16 mouse cellular contexts compared by ENCODE assay signal in genomic region chr9:57723796-57724195, GRCm38 (mm10). TPM values are rescaled to one million over a fixed set of nuclear protein-coding genes. Genes with fewer than 3 reads are reported as not detected.
DNase-seq lines count a peak whose midpoint lies in the region; ATAC-seq and TF ChIP-seq lines count a peak whose summit lies in the region.
"Had no signal": no experiment of that assay in that cellular context is flagged by ENCODE, and none has a peak within 500 bp of the region (broad histone marks: within the 10 kb centered on the region; RNA-seq: fewer than 3 reads in every experiment).

No protein-coding gene starts in this region.

- H3K4me1 ChIP-seq in intestine, postnatal 0 days (replicated peaks; ENCODE audit: control insufficient read depth, insufficient read depth, low read length): peaks cover 7% of the 10 kb centered on the region; the same call in 1 of the 2 replicates
- H3K4me1 ChIP-seq in intestine, embryonic 16.5 days (ENCODE audit: control insufficient read depth, insufficient read depth, low read length): peaks cover 8% of the 10 kb centered on the region
- peaks cover 10% of the 10 kb centered on the region for H3K4me1 ChIP-seq in lung, embryonic 16.5 days (replicated peaks; ENCODE audit: control insufficient read depth, insufficient read depth, low read length)
- peaks cover 11% of the 10 kb centered on the region for H3K4me1 ChIP-seq in liver, embryonic 16.5 days (ENCODE audit: control insufficient read depth, low read depth, low read length)
- H3K4me1 ChIP-seq: midbrain, embryonic 13.5 days had no signal

- 66% methylated on average over 5 of the region's 5 CpGs for WGBS in intestine, postnatal 0 days
- WGBS in intestine, embryonic 16.5 days: 71% methylated on average over 5 of the region's 5 CpGs
- WGBS in lung, embryonic 16.5 days: 71% methylated on average over 5 of the region's 5 CpGs
- 68% methylated on average over 5 of the region's 5 CpGs for WGBS in liver, embryonic 16.5 days (ENCODE audit: insufficient replicate concordance)

- no peaks in the 10 kb centered on the region for H3K9me3 ChIP-seq in intestine, postnatal 0 days (ENCODE audit: control insufficient read depth)
- no peaks in the 10 kb centered on the region for H3K9me3 ChIP-seq in intestine, embryonic 16.5 days (ENCODE audit: control insufficient read depth, low read length)
- no peaks in the 10 kb centered on the region for H3K9me3 ChIP-seq in lung, embryonic 16.5 days (ENCODE audit: control insufficient read depth, low read length)
- no peaks in the 10 kb centered on the region for H3K9me3 ChIP-seq in liver, embryonic 16.5 days (replicated peaks; ENCODE audit: control insufficient read depth, low read length)
- H3K9me3 ChIP-seq: limb, embryonic 13.5 days; midbrain, embryonic 13.5 days had no signal

- peaks cover 30% of the 10 kb centered on the region for H3K36me3 ChIP-seq in intestine, postnatal 0 days (ENCODE audit: control insufficient read depth, insufficient read depth)
- H3K36me3 ChIP-seq in intestine, embryonic 16.5 days (ENCODE audit: control insufficient read depth, insufficient read depth, low read length): peaks cover 12% of the 10 kb centered on the region; the same call in 1 of the 2 replicates
- peaks cover 28% of the 10 kb centered on the region for H3K36me3 ChIP-seq in lung, embryonic 16.5 days (ENCODE audit: control insufficient read depth, insufficient read depth, low read length)
- peaks cover 24% of the 10 kb centered on the region for H3K36me3 ChIP-seq in liver, embryonic 16.5 days (ENCODE audit: control insufficient read depth, insufficient read depth)

- no peak for TF ChIP-seq CTCF in intestine, postnatal 0 days (IDR thresholded peaks at IDR 0.05; ENCODE audit: low read depth)

- no peak for ATAC-seq in intestine, postnatal 0 days
- no peak for ATAC-seq in intestine, embryonic 16.5 days
- ATAC-seq in lung, embryonic 16.5 days (ENCODE audit: low read depth): no peak
- no peak for ATAC-seq in liver, embryonic 16.5 days (ENCODE audit: low read depth)
- ATAC-seq in activated CD4-positive, CD25-positive, alpha-beta regulatory T cell, adult 4 months: no peak
- ATAC-seq: midbrain, embryonic 13.5 days had no signal

- H3K27ac ChIP-seq in intestine, postnatal 0 days (ENCODE audit: low read depth, low read length): peak overlapping the region; percentile 16
- no peak overlapping the region for H3K27ac ChIP-seq in intestine, embryonic 16.5 days (ENCODE audit: low read length)
- H3K27ac ChIP-seq in lung, embryonic 16.5 days (ENCODE audit: low read length): peak overlapping the region; percentile 64
- peak overlapping the region; percentile 83 for H3K27ac ChIP-seq in liver, embryonic 16.5 days (ENCODE audit: low read length)
- H3K27ac ChIP-seq: hindbrain, embryonic 14.5 days; limb, embryonic 13.5 days; macrophage; midbrain, embryonic 13.5 days had no signal

- H3K4me2 ChIP-seq in intestine, postnatal 0 days (replicated peaks; ENCODE audit: low read depth): no peak overlapping the region
- no peak overlapping the region for H3K4me2 ChIP-seq in intestine, embryonic 16.5 days (ENCODE audit: low read depth, low read length)
- no peak overlapping the region for H3K4me2 ChIP-seq in lung, embryonic 16.5 days (ENCODE audit: low read depth, low read length)
- H3K4me2 ChIP-seq in liver, embryonic 16.5 days (ENCODE audit: low read depth, low read length): peak overlapping the region; percentile 11; the same call in 1 of the 2 replicates
- H3K4me2 ChIP-seq: hindbrain, embryonic 14.5 days; limb, embryonic 13.5 days; midbrain, embryonic 13.5 days had no signal

- H3K9ac ChIP-seq in intestine, postnatal 0 days (ENCODE audit: low read depth, low read length): no peak overlapping the region
- no peak overlapping the region for H3K9ac ChIP-seq in intestine, embryonic 16.5 days (ENCODE audit: low read depth, low read length)
- H3K9ac ChIP-seq in lung, embryonic 16.5 days (ENCODE audit: low read length): no peak overlapping the region
- H3K9ac ChIP-seq in liver, embryonic 16.5 days (ENCODE audit: low read depth, low read length): no peak overlapping the region
- H3K9ac ChIP-seq: hindbrain, embryonic 14.5 days; limb, embryonic 13.5 days; midbrain, embryonic 13.5 days had no signal

- peak; percentile 71 for DNase-seq in gastrocnemius, adult 18-20 months (ENCODE audit: low spot score)
- DNase-seq in gastrocnemius, postnatal 10 days: no peak
- no peak for DNase-seq in lung, postnatal 10 days
- DNase-seq: thymus, adult 2 months had no signal

- H3K27me3 ChIP-seq in intestine, postnatal 0 days (replicated peaks; ENCODE audit: control insufficient read depth, insufficient read depth, low read length): no peaks in the 10 kb centered on the region
- no peaks in the 10 kb centered on the region for H3K27me3 ChIP-seq in intestine, embryonic 16.5 days (replicated peaks; ENCODE audit: control insufficient read depth, insufficient read depth, low read length)
- H3K27me3 ChIP-seq in lung, embryonic 16.5 days (ENCODE audit: control insufficient read depth, insufficient read depth, low read depth, low read length): no peaks in the 10 kb centered on the region
- H3K27me3 ChIP-seq in liver, embryonic 16.5 days (ENCODE audit: control insufficient read depth, insufficient read depth, low read depth, low read length): no peaks in the 10 kb centered on the region
- H3K27me3 ChIP-seq: CH12.LX; limb, embryonic 13.5 days; midbrain, embryonic 13.5 days had no signal

- no peak overlapping the region for H3K4me3 ChIP-seq in intestine, postnatal 0 days (ENCODE audit: low read depth, low read length)
- H3K4me3 ChIP-seq in intestine, embryonic 16.5 days (ENCODE audit: low read length): no peak overlapping the region
- no peak overlapping the region for H3K4me3 ChIP-seq in lung, embryonic 16.5 days (ENCODE audit: low read length)
- no peak overlapping the region for H3K4me3 ChIP-seq in liver, embryonic 16.5 days (ENCODE audit: low read depth, low read length)
- H3K4me3 ChIP-seq: limb, embryonic 13.5 days; midbrain, embryonic 13.5 days had no signal

RNA-seq across cellular contexts. Expression of gene Edc3, which starts 15.5 kb away (rescaled TPM):
- 1 to 10 TPM; 4.7 to 5.1 TPM for total RNA-seq in gastrocnemius, adult 18-20 months (2021)
- 1 to 10 TPM; 7.8 to 8.5 TPM for total RNA-seq in gastrocnemius, postnatal 10 days (2021)
- 12.3 and 14.2 TPM in 2 replicates for polyA plus RNA-seq in intestine, postnatal 0 days (2015; fragmentation: Nextera tagmentation; extraction: Ambion mirVana)
- polyA plus RNA-seq in intestine, embryonic 16.5 days (2015; fragmentation: Nextera tagmentation; extraction: Ambion mirVana): 27.6 and 28.4 TPM in 2 replicates
- 31.1 TPM in 2 replicates for polyA plus RNA-seq in lung, embryonic 16.5 days (2015; fragmentation: Nextera tagmentation; extraction: Ambion mirVana)
- polyA plus RNA-seq in liver, embryonic 16.5 days (2015; fragmentation: Nextera tagmentation; extraction: Ambion mirVana): 15.2 and 17.0 TPM in 2 replicates
- polyA plus RNA-seq in activated CD4-positive, CD25-positive, alpha-beta regulatory T cell, adult 4 months (2017; shearing (Covaris generic)): 10 to 100 TPM; 23.1 to 26.5 TPM

RNA-seq across cellular contexts. Expression of gene Cyp1a1, which starts 36.1 kb away (rescaled TPM):
- under 1 TPM; 0.24 to 0.37 TPM for total RNA-seq in gastrocnemius, adult 18-20 months (2021)
- under 1 TPM; 0.09 TPM for total RNA-seq in gastrocnemius, postnatal 10 days (2021)
- 0.05 and 0.09 TPM in 2 replicates for polyA plus RNA-seq in intestine, postnatal 0 days (2015; fragmentation: Nextera tagmentation; extraction: Ambion mirVana)
- polyA plus RNA-seq in intestine, embryonic 16.5 days (2015; fragmentation: Nextera tagmentation; extraction: Ambion mirVana): not detected in 2 replicates
- 0.13 TPM in 1 of 2 replicates, not detected in the other for polyA plus RNA-seq in lung, embryonic 16.5 days (2015; fragmentation: Nextera tagmentation; extraction: Ambion mirVana)
- 0.05 and 0.07 TPM in 2 replicates for polyA plus RNA-seq in liver, embryonic 16.5 days (2015; fragmentation: Nextera tagmentation; extraction: Ambion mirVana)
- not detected for polyA plus RNA-seq in activated CD4-positive, CD25-positive, alpha-beta regulatory T cell, adult 4 months (2017; shearing (Covaris generic))
- polyA plus RNA-seq: embryonic facial prominence, embryonic 11.5 days; limb, embryonic 13.5 days; macrophage; midbrain, embryonic 13.5 days had no signal

RNA-seq across cellular contexts. Expression of gene Cyp1a2, which starts 40.3 kb away (rescaled TPM):
- not detected for total RNA-seq in gastrocnemius, adult 18-20 months (2021)
- under 1 TPM in 1 of 2 experiments, not detected in 1; 0.14 TPM for total RNA-seq in gastrocnemius, postnatal 10 days (2021)
- polyA plus RNA-seq in intestine, postnatal 0 days (2015; fragmentation: Nextera tagmentation; extraction: Ambion mirVana): not detected in 2 replicates
- polyA plus RNA-seq in intestine, embryonic 16.5 days (2015; fragmentation: Nextera tagmentation; extraction: Ambion mirVana): not detected in 2 replicates
- polyA plus RNA-seq in lung, embryonic 16.5 days (2015; fragmentation: Nextera tagmentation; extraction: Ambion mirVana): not detected in 2 replicates
- polyA plus RNA-seq in liver, embryonic 16.5 days (2015; fragmentation: Nextera tagmentation; extraction: Ambion mirVana): 0.12 TPM in 2 replicates
- polyA plus RNA-seq in activated CD4-positive, CD25-positive, alpha-beta regulatory T cell, adult 4 months (2017; shearing (Covaris generic)): not detected
- total RNA-seq: CH12.LX; layer of hippocampus, adult 18-20 months had no signal
- polyA plus RNA-seq: embryonic facial prominence, embryonic 11.5 days; hindbrain, embryonic 14.5 days; limb, embryonic 13.5 days; macrophage; midbrain, embryonic 13.5 days had no signal

RNA-seq across cellular contexts. Expression of gene Clk3, which starts 41.9 kb away (rescaled TPM):
- 10 to 100 TPM; 36.1 to 45.2 TPM for total RNA-seq in gastrocnemius, adult 18-20 months (2021)
- 10 to 100 TPM; 34.8 to 45.3 TPM for total RNA-seq in gastrocnemius, postnatal 10 days (2021)
- polyA plus RNA-seq in intestine, postnatal 0 days (2015; fragmentation: Nextera tagmentation; extraction: Ambion mirVana): 26.7 and 27.4 TPM in 2 replicates
- 55.6 and 63.1 TPM in 2 replicates for polyA plus RNA-seq in intestine, embryonic 16.5 days (2015; fragmentation: Nextera tagmentation; extraction: Ambion mirVana)
- polyA plus RNA-seq in lung, embryonic 16.5 days (2015; fragmentation: Nextera tagmentation; extraction: Ambion mirVana): 76.6 and 89.5 TPM in 2 replicates
- 93.5 and 104 TPM in 2 replicates for polyA plus RNA-seq in liver, embryonic 16.5 days (2015; fragmentation: Nextera tagmentation; extraction: Ambion mirVana)
- polyA plus RNA-seq in activated CD4-positive, CD25-positive, alpha-beta regulatory T cell, adult 4 months (2017; shearing (Covaris generic)): 10 to 100 TPM; 70.7 to 77.8 TPM
